Comparison of ENCODE assay signal across 12 mouse cellular contexts in the genomic region with DNA sequence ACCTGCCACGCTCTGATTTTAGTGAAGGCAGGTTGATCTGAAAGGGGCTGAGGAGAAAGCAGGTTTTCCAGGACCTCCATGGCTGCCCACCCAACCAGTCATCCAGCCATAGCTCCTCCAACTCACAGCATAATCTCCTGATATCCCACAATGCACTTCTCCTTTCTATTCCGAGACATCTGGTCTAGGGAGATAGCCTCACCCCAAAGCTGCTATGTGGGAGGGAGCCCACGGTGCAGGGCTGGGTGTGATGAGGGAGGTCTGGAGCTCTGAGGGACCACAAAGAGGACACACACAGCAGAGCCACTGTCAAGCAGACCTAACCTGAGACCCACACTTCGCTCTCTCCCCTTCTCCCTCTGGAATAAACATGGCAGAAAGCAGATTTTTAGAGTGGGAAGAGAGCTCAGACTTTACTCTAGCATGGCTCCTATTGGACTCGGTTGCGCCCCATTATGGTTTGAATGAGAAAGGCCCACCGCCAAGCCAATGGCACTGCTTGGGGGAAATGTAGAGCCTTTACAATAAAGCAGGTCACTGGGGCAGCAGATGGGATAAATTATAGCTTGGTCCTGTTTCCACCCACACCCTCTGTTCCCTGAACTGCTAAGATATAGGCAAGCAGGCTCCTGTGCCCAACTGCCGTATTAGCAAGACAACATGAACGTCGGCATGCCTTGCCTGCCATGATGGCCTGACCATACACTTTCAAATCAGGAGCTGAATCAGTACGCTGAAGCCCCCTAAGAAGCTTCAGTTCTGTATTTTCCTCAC.
A peak's percentile ranks its signal among the peaks of the same experiment; 100 is the strongest.
DNase-seq lines count a peak whose midpoint lies in the region; ATAC-seq and TF ChIP-seq lines count a peak whose summit lies in the region.
"Had no signal": no experiment of that assay in that cellular context is flagged by ENCODE, and none has a peak within 500 bp of the region (broad histone marks: within the 10 kb centered on the region; RNA-seq: fewer than 3 reads in every experiment).

No protein-coding gene starts in this region.

- ATAC-seq in heart, embryonic 12.5 days (ENCODE audit: insufficient number of reproducible peaks, low FRiP score) = peak; percentile 81
- ATAC-seq in liver, embryonic 16.5 days (ENCODE audit: low read depth) = peak; percentile 96

- TF ChIP-seq CTCF in layer of hippocampus, adult 2 months (conservative IDR thresholded peaks at IDR 0.05) = no peak

- no peaks in the 10 kb centered on the region for H3K27me3 ChIP-seq in heart, embryonic 12.5 days (replicated peaks)
- H3K27me3 ChIP-seq in liver, embryonic 16.5 days (ENCODE audit: control insufficient read depth, insufficient read depth, low read depth, low read length) = no peaks in the 10 kb centered on the region

- no peak overlapping the region for H3K27ac ChIP-seq in heart, embryonic 12.5 days (ENCODE audit: poor library complexity, severe bottlenecking)
- H3K27ac ChIP-seq in liver, embryonic 16.5 days (ENCODE audit: low read length) = peak overlapping the region; percentile 70
- H3K27ac ChIP-seq in layer of hippocampus, adult 2 months = no peak overlapping the region

- no peak overlapping the region for H3K4me3 ChIP-seq in heart, embryonic 12.5 days
- no peak overlapping the region for H3K4me3 ChIP-seq in liver, embryonic 16.5 days (ENCODE audit: low read depth, low read length)
- H3K4me3 ChIP-seq in layer of hippocampus, adult 2 months = no peak overlapping the region

- no peak overlapping the region for H3K4me2 ChIP-seq in heart, embryonic 12.5 days
- H3K4me2 ChIP-seq in liver, embryonic 16.5 days (ENCODE audit: low read depth, low read length) = peak overlapping the region; percentile 30

- no peaks in the 10 kb centered on the region for H3K9me3 ChIP-seq in heart, embryonic 12.5 days (replicated peaks)
- H3K9me3 ChIP-seq in liver, embryonic 16.5 days (replicated peaks; ENCODE audit: control insufficient read depth, low read length) = no peaks in the 10 kb centered on the region

- intact Hi-C loops in heart, postnatal 10 days (cut with DNase I) = no loop called here

- peaks cover 23% of the 10 kb centered on the region for H3K4me1 ChIP-seq in heart, embryonic 12.5 days (replicated peaks)
- peaks cover 19% of the 10 kb centered on the region for H3K4me1 ChIP-seq in liver, embryonic 16.5 days (ENCODE audit: control insufficient read depth, low read depth, low read length)

- WGBS in heart, embryonic 12.5 days = 83% methylated on average over 11 of the region's 11 CpGs
- WGBS in liver, embryonic 16.5 days (ENCODE audit: insufficient replicate concordance) = 67% methylated on average over 11 of the region's 11 CpGs

- no peak for DNase-seq in heart, postnatal 10 days
- DNase-seq in ES-CJ7 (ENCODE audit: low read depth, low spot score) = peak; percentile 38
- DNase-seq in c-Kit-positive CD71-positive TER-119-negative erythroid progenitor cells, embryonic 14.5 days (ENCODE audit: low read depth) = peak; percentile 69
- no peak for DNase-seq in adrenal gland, adult 2 months
- no peak for DNase-seq in layer of hippocampus, adult 2 months (ENCODE audit: low spot score in 2 of 2)
- DNase-seq in adrenal gland, postnatal 14 days = no peak
- DNase-seq: B cell, adult 2 months; gastrocnemius, postnatal 10 days; kidney, adult 2 months; right cerebral cortex, adult 18-20 months had no signal

- H3K9ac ChIP-seq in heart, embryonic 12.5 days = no peak overlapping the region
- no peak overlapping the region for H3K9ac ChIP-seq in liver, embryonic 16.5 days (ENCODE audit: low read depth, low read length)

- H3K36me3 ChIP-seq in heart, embryonic 12.5 days = no peaks in the 10 kb centered on the region
- H3K36me3 ChIP-seq in liver, embryonic 16.5 days (ENCODE audit: control insufficient read depth, insufficient read depth) = no peaks in the 10 kb centered on the region

Comparison
In these comparisons a context has a peak if more than half of its experiments do, and no peak if none do; other contexts are left out.
1. DNase-seq: peak in ES-CJ7 (single experiment) and c-Kit-positive CD71-positive TER-119-negative erythroid progenitor cells, embryonic 14.5 days (single experiment); none in heart, postnatal 10 days (0 of 2), adrenal gland, adult 2 months (single experiment), layer of hippocampus, adult 2 months (0 of 2) and adrenal gland, postnatal 14 days (single experiment).